Mouse (Mus musculus) midbrain, embryonic 11.5 days (tissue): Measurements from ENCODE around the gene Lrrfip1. TPM values are rescaled to one million over a fixed set of nuclear protein-coding genes. Genes with fewer than 3 reads are reported as not detected.

Experiments
- ATAC-seq: fragments of 200-750 bp; cut with Nextera tagmentation; 2 replicates; pipeline ENCODE4 v1.8.0; 2017; ENCODE audit warnings: moderate TSS enrichment, moderate library complexity; ENCODE audit not compliant: low FRiP score
- DNase-seq: peaks from one replicate; pipeline ENCODE4 v3.0.0; 2015; ENCODE audit warnings: low spot score; ENCODE audit errors: missing footprints
- H3K27ac ChIP-seq: fragments of 300-500 bp; sonication (generic); 2 replicates; pipeline ENCODE4 v1.5.1; 2014; ENCODE audit warnings: low read depth, low read length
- H3K27me3 ChIP-seq: fragments of 300-500 bp; sonication (generic); 2 replicates; pipeline ENCODE4 v1.6.1; 2014; ENCODE audit warnings: mild to moderate bottlenecking, low read length, moderate library complexity, mixed read lengths; ENCODE audit not compliant: control insufficient read depth, insufficient read depth
- H3K36me3 ChIP-seq: fragments of 300-500 bp; sonication (generic); 2 replicates; pipeline ENCODE4 v1.6.1; 2014; ENCODE audit warnings: mild to moderate bottlenecking, low read length, moderate library complexity, mixed read lengths; ENCODE audit not compliant: control insufficient read depth, insufficient read depth
- H3K4me1 ChIP-seq: fragments of 300-500 bp; sonication (generic); 2 replicates; pipeline ENCODE4 v1.6.1; 2014; ENCODE audit warnings: low read length; ENCODE audit not compliant: control insufficient read depth, insufficient read depth
- H3K4me2 ChIP-seq: fragments of 300-500 bp; sonication (generic); 2 replicates; pipeline ENCODE4 v1.6.1; 2014; ENCODE audit warnings: mild to moderate bottlenecking, moderate library complexity
- H3K4me3 ChIP-seq: fragments of 300-500 bp; sonication (generic); 2 replicates; pipeline ENCODE4 v1.5.1; 2014; ENCODE audit warnings: low read depth, low read length
- H3K9ac ChIP-seq: fragments of 300-500 bp; sonication (generic); 2 replicates; pipeline ENCODE4 v1.6.1; 2014; ENCODE audit warnings: low read length
- H3K9me3 ChIP-seq: fragments of 300-500 bp; sonication (generic); 2 replicates; pipeline ENCODE4 v1.6.1; 2016; ENCODE audit warnings: low read length; ENCODE audit not compliant: control insufficient read depth
- WGBS: fragments of 180-500 bp; shearing (Covaris S2); extraction: QIAGEN DNeasy Blood & Tissue Kit; methylation state at CpG from one replicate; pipeline ENCODE4 v1.1.7; 2014; 5-methylcytosine and 5-hydroxymethylcytosine counted together
- polyA plus RNA-seq: library from polyadenylated mRNA; unstranded; fragments of >200 nt; fragmentation: Nextera tagmentation; extraction: Ambion mirVana; gene quantifications from 2 replicates; pipeline ENCODE4 v1.2.1, GENCODE M21; 2014

Gene Lrrfip1
- polyA plus RNA-seq, 1 experiment from 2014 or later, result 21.1 TPM

GRCm38 (mm10) chr1:91086748-91087147, 88.2 kb downstream of the Lrrfip1 start:
- 90% methylated on average over 5 of the region's 5 CpGs for WGBS

DNA sequence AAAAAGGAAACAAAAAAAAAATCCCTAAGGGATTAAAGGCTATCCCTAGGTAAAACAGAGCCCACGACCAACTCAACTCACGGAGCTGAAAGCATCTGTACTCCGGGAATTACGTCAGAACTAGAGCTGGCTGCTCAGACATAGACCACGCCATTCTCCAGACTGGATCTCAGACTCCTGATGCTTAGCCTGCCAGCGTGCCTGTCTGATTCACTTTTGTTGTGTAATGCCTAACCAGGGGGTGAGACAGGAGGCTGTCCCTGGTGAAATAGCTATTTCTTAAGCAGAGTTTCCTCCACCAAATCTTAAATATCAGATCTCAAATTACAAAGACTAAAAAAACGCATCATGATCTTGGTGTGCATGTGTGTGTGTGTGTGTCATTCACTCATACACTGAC, 89.5 kb downstream of the Lrrfip1 start:
- DNase-seq, result no peak
- H3K27me3 ChIP-seq, result no peaks in the 10 kb centered on the region
- H3K4me1 ChIP-seq, result no peaks in the 10 kb centered on the region

More at GRCm38 (mm10) chr1:91086748-91087147, 88.2 kb downstream of the Lrrfip1 start:
- DNase-seq, result no peak
- Histone ChIP-seq H3K9ac (no peak overlapping the region), H3K27me3 (no peaks in the 10 kb centered on the region), H3K4me3 (no peak overlapping the region), H3K4me1 (no peaks in the 10 kb centered on the region), H3K4me2 (no peak overlapping the region), H3K36me3 (no peaks in the 10 kb centered on the region), H3K9me3 (no peaks in the 10 kb centered on the region), H3K27ac (no peak overlapping the region)
- ATAC-seq, result no peak

DNA sequence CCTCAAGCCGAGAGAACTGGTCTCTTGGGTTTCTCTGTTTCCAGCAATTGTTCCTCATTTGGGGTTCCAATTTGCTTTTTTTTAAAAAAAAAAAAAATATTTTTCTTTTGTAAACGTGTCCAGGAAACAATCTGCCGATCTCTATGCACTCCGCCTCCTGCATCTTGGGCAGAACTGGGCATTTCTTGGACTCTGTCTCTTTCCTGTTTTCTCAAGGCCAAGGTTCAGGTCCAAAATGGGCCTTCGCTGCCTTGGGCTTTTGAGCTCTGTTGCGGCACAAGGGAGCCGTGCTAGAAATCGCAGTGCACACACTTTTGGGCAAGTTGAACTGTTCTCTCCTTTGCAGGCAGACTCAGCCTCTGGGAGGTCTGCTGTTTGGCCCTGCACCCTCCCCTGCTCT, 90.4 kb downstream of the Lrrfip1 start:
- DNase-seq, result no peak
- WGBS, result 86% methylated on average over 8 of the region's 8 CpGs
- no peak overlapping the region for H3K27ac ChIP-seq
- no peaks in the 10 kb centered on the region for H3K27me3 ChIP-seq
- no peaks in the 10 kb centered on the region for H3K4me1 ChIP-seq
- H3K9me3 ChIP-seq, result no peaks in the 10 kb centered on the region
- H3K9ac ChIP-seq, result no peak overlapping the region
- no peak overlapping the region for H3K4me3 ChIP-seq
- no peak for ATAC-seq
- no peaks in the 10 kb centered on the region for H3K36me3 ChIP-seq
- no peak overlapping the region for H3K4me2 ChIP-seq

More for the DNA sequence above, 89.5 kb downstream of the Lrrfip1 start:
- no peaks in the 10 kb centered on the region for H3K36me3 ChIP-seq
- H3K9me3 ChIP-seq, result no peaks in the 10 kb centered on the region
- no peak overlapping the region for H3K4me3 ChIP-seq
- WGBS, result 88% methylated on average over 7 of the region's 7 CpGs
- H3K4me2 ChIP-seq, result no peak overlapping the region
- no peak overlapping the region for H3K9ac ChIP-seq
- ATAC-seq, result no peak
- H3K27ac ChIP-seq, result no peak overlapping the region

DNA sequence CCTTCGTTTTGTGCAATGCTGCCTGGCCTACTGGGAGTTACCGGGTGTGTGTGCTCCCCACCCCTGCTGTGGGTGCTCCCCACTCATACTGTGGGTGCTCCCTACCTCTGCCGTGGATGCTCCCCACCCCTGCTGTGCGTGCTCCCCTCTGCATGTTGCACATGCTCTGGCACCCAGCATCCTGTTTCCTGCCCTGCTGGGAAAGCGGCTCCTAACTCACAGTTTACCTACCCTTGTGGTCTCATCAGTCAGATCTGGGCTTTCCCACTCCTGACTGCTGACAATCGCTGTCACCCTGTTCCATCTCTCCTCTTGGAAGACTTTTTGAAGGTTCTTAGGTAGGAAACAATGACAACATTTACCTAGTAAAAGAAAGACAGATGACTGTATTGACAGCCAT, 91.9 kb downstream of the Lrrfip1 start:
- Histone ChIP-seq H3K36me3 (no peaks in the 10 kb centered on the region), H3K4me2 (no peak overlapping the region), H3K4me3 (no peak overlapping the region), H3K9me3 (no peaks in the 10 kb centered on the region), H3K27ac (no peak overlapping the region), H3K9ac (no peak overlapping the region), H3K4me1 (no peaks in the 10 kb centered on the region), H3K27me3 (no peaks in the 10 kb centered on the region)
- DNase-seq, result no peak
- ATAC-seq, result no peak
- 85% methylated on average over 6 of the region's 6 CpGs for WGBS

DNA sequence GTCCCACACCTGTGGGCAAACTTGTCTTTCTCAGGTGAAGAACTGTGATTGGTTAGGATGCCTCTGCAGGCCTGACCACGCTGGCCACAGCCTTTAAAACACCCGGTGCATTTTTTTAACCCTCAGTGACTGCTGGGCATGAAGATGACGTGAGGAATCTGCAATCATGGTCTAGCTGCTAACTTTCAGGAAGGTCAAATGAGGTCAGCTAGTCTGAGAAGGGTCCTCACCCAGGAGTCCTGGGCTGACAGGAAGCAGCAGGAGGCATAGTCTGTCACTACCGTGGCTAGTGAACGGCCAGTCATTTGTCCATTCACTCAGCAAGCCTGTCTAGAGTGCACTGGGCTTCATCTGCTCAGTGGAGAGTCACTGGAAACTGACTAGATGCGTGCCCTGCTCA, 93.9 kb downstream of the Lrrfip1 start:
- H3K4me2 ChIP-seq, result no peak overlapping the region
- no peak overlapping the region for H3K27ac ChIP-seq
- H3K4me1 ChIP-seq, result no peaks in the 10 kb centered on the region
- no peak overlapping the region for H3K4me3 ChIP-seq
- no peaks in the 10 kb centered on the region for H3K9me3 ChIP-seq
- H3K36me3 ChIP-seq, result no peaks in the 10 kb centered on the region
- 65% methylated on average over 6 of the region's 6 CpGs for WGBS
- H3K9ac ChIP-seq, result no peak overlapping the region
- ATAC-seq (no peak), DNase-seq (no peak)
- H3K27me3 ChIP-seq, result no peaks in the 10 kb centered on the region

DNA sequence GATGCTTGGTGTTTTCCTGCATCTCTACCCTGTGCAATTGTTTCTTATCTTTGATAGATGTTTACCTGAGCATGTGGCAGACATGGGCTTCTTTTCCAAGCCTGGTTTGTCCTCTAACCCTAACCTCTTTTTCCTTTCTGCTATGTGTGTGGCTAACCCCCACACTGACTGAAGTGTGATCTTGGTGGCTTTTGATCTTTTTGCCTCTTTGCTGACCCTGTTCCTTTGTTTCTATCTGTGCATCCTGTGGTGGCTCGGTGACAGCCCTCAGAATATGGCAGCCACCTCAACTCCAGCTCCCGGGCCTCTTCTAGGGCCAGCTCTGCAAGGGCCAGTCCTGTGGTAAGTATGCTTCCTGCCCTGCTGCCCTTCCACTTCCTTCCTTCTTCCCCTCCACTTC, 94.8 kb downstream of the Lrrfip1 start:
- DNase-seq (no peak), ATAC-seq (no peak)
- H3K4me2 ChIP-seq, result no peak overlapping the region
- H3K27ac ChIP-seq, result no peak overlapping the region
- no peaks in the 10 kb centered on the region for H3K36me3 ChIP-seq
- no peaks in the 10 kb centered on the region for H3K4me1 ChIP-seq
- H3K9ac ChIP-seq, result no peak overlapping the region
- 63% methylated on average over 2 of the region's 2 CpGs for WGBS
- H3K9me3 ChIP-seq, result no peaks in the 10 kb centered on the region
- no peak overlapping the region for H3K4me3 ChIP-seq
- H3K27me3 ChIP-seq, result no peaks in the 10 kb centered on the region

GRCm38 (mm10) chr1:91094001-91094400, 95.5 kb downstream of the Lrrfip1 start:
- Histone ChIP-seq H3K4me2 (no peak overlapping the region), H3K9ac (no peak overlapping the region), H3K27me3 (no peaks in the 10 kb centered on the region), H3K9me3 (no peaks in the 10 kb centered on the region), H3K4me1 (0 out of 2 replicates have a peak, but pooled peaks cover 2% of the 10 kb centered on the region), H3K27ac (no peak overlapping the region), H3K36me3 (no peaks in the 10 kb centered on the region), H3K4me3 (no peak overlapping the region)
- ATAC-seq (no peak), DNase-seq (no peak)
- WGBS, result 87% methylated on average over 5 of the region's 5 CpGs

GRCm38 (mm10) chr1:91095258-91095657, 96.7 kb downstream of the Lrrfip1 start:
- WGBS, result 74% methylated on average over 3 of the region's 3 CpGs
- Histone ChIP-seq H3K36me3 (no peaks in the 10 kb centered on the region), H3K27ac (no peak overlapping the region), H3K4me3 (no peak overlapping the region), H3K9me3 (no peaks in the 10 kb centered on the region), H3K4me1 (0 out of 2 replicates have a peak, but pooled peaks cover 2% of the 10 kb centered on the region), H3K27me3 (no peaks in the 10 kb centered on the region), H3K9ac (no peak overlapping the region), H3K4me2 (no peak overlapping the region)
- ATAC-seq, result no peak
- no peak for DNase-seq

DNA sequence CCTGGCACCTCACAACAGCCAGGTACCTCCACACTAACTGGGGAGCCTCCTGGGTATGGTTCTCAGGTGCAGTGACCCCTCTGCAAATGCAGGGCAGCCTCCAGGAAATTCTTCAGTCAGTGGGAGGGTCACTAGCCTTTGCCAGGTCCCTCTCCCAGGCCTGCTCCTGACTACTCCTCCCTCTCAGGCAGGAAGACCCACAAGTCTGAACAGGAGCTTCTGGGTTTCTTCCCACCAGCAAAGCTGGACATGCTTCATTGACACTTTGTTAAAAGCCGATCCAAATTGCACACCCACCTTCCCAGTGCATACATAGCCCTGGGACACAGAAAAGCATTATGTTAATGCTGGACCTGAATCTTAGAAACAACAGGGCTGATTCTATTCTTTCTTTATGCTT, 97.3 kb downstream of the Lrrfip1 start:
- H3K4me1 ChIP-seq, result 0 out of 2 replicates have a peak, but pooled peaks cover 2% of the 10 kb centered on the region
- no peak overlapping the region for H3K4me3 ChIP-seq
- H3K27me3 ChIP-seq, result no peaks in the 10 kb centered on the region
- no peak overlapping the region for H3K9ac ChIP-seq
- H3K27ac ChIP-seq, result no peak overlapping the region
- H3K4me2 ChIP-seq, result no peak overlapping the region
- no peaks in the 10 kb centered on the region for H3K9me3 ChIP-seq
- 79% methylated on average over 1 of the region's 1 CpGs for WGBS
- H3K36me3 ChIP-seq, result no peaks in the 10 kb centered on the region
- DNase-seq (no peak), ATAC-seq (no peak)

- DNase-seq (no peak), ATAC-seq (no peak)
- 82% methylated on average over 5 of the region's 5 CpGs for WGBS
- Histone ChIP-seq H3K4me2 (no peak overlapping the region), H3K4me3 (no peak overlapping the region), H3K36me3 (no peaks in the 10 kb centered on the region), H3K27ac (no peak overlapping the region), H3K27me3 (no peaks in the 10 kb centered on the region), H3K9me3 (no peaks in the 10 kb centered on the region), H3K9ac (no peak overlapping the region), H3K4me1 (0 out of 2 replicates have a peak, but pooled peaks cover 2% of the 10 kb centered on the region)
Measured at GRCm38 (mm10) chr1:91096490-91096889, 98.0 kb downstream of the Lrrfip1 start.
